Mouse (Mus musculus) lung, postnatal 36 days (tissue): ENCODE measurements at regions not wholly inside any gene's neighbourhood (a gene's known extent, or its start where the extent isn't known, plus 50 kb on each side); places are given as distances from the start of the nearest gene placed in this dataset.
A peak's percentile ranks its signal among the peaks of the same experiment; 100 is the strongest.

Experiments used
- DNase-seq: peaks from one replicate; pipeline ENCODE4 v3.0.0; 2022; ENCODE audit warnings: mixed read lengths

- DNase-seq, result no peak
Measured at GRCm38 (mm10) chr12:110332616-110333154, 53.8 kb downstream of the Dio3 start.

- no peak for DNase-seq
Measured at GRCm38 (mm10) chr12:110334609-110335008, 55.7 kb downstream of the Dio3 start.

GRCm38 (mm10) chr12:110344280-110344827 lies 65.5 kb downstream of the Dio3 start:
- DNase-seq, result no peak

GRCm38 (mm10) chr12:110349621-110350020 lies 70.8 kb downstream of the Dio3 start:
- DNase-seq, result no peak

GRCm38 (mm10) chr12:110355851-110356250 lies 77.0 kb downstream of the Dio3 start:
- DNase-seq, result no peak

- DNase-seq, result no peak
Measured at GRCm38 (mm10) chr12:110367102-110367501, 79.8 kb upstream of the Ppp2r5c start.

- DNase-seq, result no peak
Measured at GRCm38 (mm10) chr12:110367822-110368221, 79.1 kb upstream of the Ppp2r5c start.

- DNase-seq, result no peak
Measured at GRCm38 (mm10) chr12:110371886-110372690, 74.8 kb upstream of the Ppp2r5c start.

GRCm38 (mm10) chr12:110372986-110373385 lies 73.9 kb upstream of the Ppp2r5c start:
- no peak for DNase-seq

- DNase-seq, result peak; percentile 77
Measured at GRCm38 (mm10) chr12:110373408-110374065, 73.4 kb upstream of the Ppp2r5c start.

- no peak for DNase-seq
Measured at GRCm38 (mm10) chr12:110375139-110375538, 71.8 kb upstream of the Ppp2r5c start.

GRCm38 (mm10) chr12:110376062-110376837 lies 70.7 kb upstream of the Ppp2r5c start:
- DNase-seq, result no peak

- DNase-seq, result no peak
Measured at GRCm38 (mm10) chr12:110376838-110377150, 70.1 kb upstream of the Ppp2r5c start.

GRCm38 (mm10) chr12:110377306-110377705 lies 69.6 kb upstream of the Ppp2r5c start:
- DNase-seq, result no peak

- peak; percentile 44 for DNase-seq
Measured at GRCm38 (mm10) chr12:110377734-110378133, 69.2 kb upstream of the Ppp2r5c start.

GRCm38 (mm10) chr12:110378302-110378701 lies 68.6 kb upstream of the Ppp2r5c start:
- no peak for DNase-seq

- no peak for DNase-seq
Measured at GRCm38 (mm10) chr12:110379721-110380120, 67.2 kb upstream of the Ppp2r5c start.

- DNase-seq, result peak; percentile 12
Measured at GRCm38 (mm10) chr12:110380831-110381750, 65.8 kb upstream of the Ppp2r5c start.

GRCm38 (mm10) chr12:110385031-110385430 lies 61.9 kb upstream of the Ppp2r5c start:
- DNase-seq, result no peak

- DNase-seq, result no peak
Measured at GRCm38 (mm10) chr12:110385801-110386599, 60.9 kb upstream of the Ppp2r5c start.

- DNase-seq, result no peak
Measured at GRCm38 (mm10) chr12:110387056-110387455, 59.9 kb upstream of the Ppp2r5c start.
